Mouse (Mus musculus): ENCODE measurements around the gene Gm13288. TPM values are rescaled to one million over a fixed set of nuclear protein-coding genes. Genes with fewer than 3 reads are reported as not detected.
"Not testable (repeated sequence)": the region's sequence is repeated elsewhere in the genome, so short reads cannot be mapped to it uniquely, and the experiment has no call there.

Gm13288 gene
- polyA plus RNA-seq, 1 experiment = not detected

- H3K27me3 ChIP-seq (ENCODE audit: control insufficient read depth, insufficient read depth, low read length) = no peaks in the 10 kb centered on the region
- no peaks in the 10 kb centered on the region for H3K4me1 ChIP-seq (replicated peaks; ENCODE audit: control insufficient read depth, insufficient read depth, low read length)
- DNase-seq = peak; percentile 17
- TF ChIP-seq POLR2A (IDR thresholded peaks at IDR 0.05; ENCODE audit: control insufficient read depth, extremely low read depth, insufficient read depth, low read length, poor library complexity) (no peak), CTCF (IDR thresholded peaks at IDR 0.05; ENCODE audit: borderline replicate concordance, control insufficient read depth, extremely low read depth, insufficient read depth, low read length, poor library complexity) (no peak)
- no peak overlapping the region for H3K4me3 ChIP-seq (ENCODE audit: control insufficient read depth, insufficient read depth, low read length)
- 29% methylated on average over 4 of the region's 4 CpGs for WGBS
- no peak overlapping the region for H3K27ac ChIP-seq (ENCODE audit: control insufficient read depth, insufficient read depth, low read length)
- H3K36me3 ChIP-seq (ENCODE audit: control insufficient read depth, insufficient read depth, low read length) = no peaks in the 10 kb centered on the region
These were observed 17.7 kb downstream of the Gm13288 start for GRCm38 (mm10) chr4:88822995-88823394.

GRCm38 (mm10) chr4:88827116-88827515 is 21.8 kb downstream of the Gm13288 start, which contains the start of gene Ifna6:
Gene Ifna6 (plus strand): TSS chr4:88827416.
- not testable (repeated sequence) for DNase-seq; H3K4me3 ChIP-seq (ENCODE audit: control insufficient read depth, insufficient read depth, low read length); H3K4me1 ChIP-seq (replicated peaks; ENCODE audit: control insufficient read depth, insufficient read depth, low read length); H3K27me3 ChIP-seq (ENCODE audit: control insufficient read depth, insufficient read depth, low read length); H3K27ac ChIP-seq (ENCODE audit: control insufficient read depth, insufficient read depth, low read length); H3K36me3 ChIP-seq (ENCODE audit: control insufficient read depth, insufficient read depth, low read length)

- no peak overlapping the region for H3K4me3 ChIP-seq (ENCODE audit: control insufficient read depth, insufficient read depth, low read length)
- WGBS = 36% methylated on average over 4 of the region's 4 CpGs
- no peaks in the 10 kb centered on the region for H3K27me3 ChIP-seq (ENCODE audit: control insufficient read depth, insufficient read depth, low read length)
- H3K27ac ChIP-seq (ENCODE audit: control insufficient read depth, insufficient read depth, low read length) = no peak overlapping the region
- TF ChIP-seq CTCF (IDR thresholded peaks at IDR 0.05; ENCODE audit: borderline replicate concordance, control insufficient read depth, extremely low read depth, insufficient read depth, low read length, poor library complexity) (no peak), POLR2A (IDR thresholded peaks at IDR 0.05; ENCODE audit: control insufficient read depth, extremely low read depth, insufficient read depth, low read length, poor library complexity) (no peak)
- no peaks in the 10 kb centered on the region for H3K4me1 ChIP-seq (replicated peaks; ENCODE audit: control insufficient read depth, insufficient read depth, low read length)
- DNase-seq = peak; percentile 54
- no peaks in the 10 kb centered on the region for H3K36me3 ChIP-seq (ENCODE audit: control insufficient read depth, insufficient read depth, low read length)
These were observed 25.2 kb downstream of the Gm13288 start for GRCm38 (mm10) chr4:88830523-88830922.

- not testable (repeated sequence) for H3K4me3 ChIP-seq (ENCODE audit: control insufficient read depth, insufficient read depth, low read length); H3K4me1 ChIP-seq (replicated peaks; ENCODE audit: control insufficient read depth, insufficient read depth, low read length); H3K27me3 ChIP-seq (ENCODE audit: control insufficient read depth, insufficient read depth, low read length); DNase-seq; H3K27ac ChIP-seq (ENCODE audit: control insufficient read depth, insufficient read depth, low read length); H3K36me3 ChIP-seq (ENCODE audit: control insufficient read depth, insufficient read depth, low read length)
- WGBS = 79% methylated on average over 1 of the region's 1 CpGs
These were observed 29.9 kb downstream of the Gm13288 start, which contains the start of gene Ifna5 for GRCm38 (mm10) chr4:88835225-88835624. Gene Ifna5 (plus strand): TSS chr4:88835525.

GRCm38 (mm10) chr4:88838828-88839227 is 33.5 kb downstream of the Gm13288 start:
- 45% methylated on average over 3 of the region's 3 CpGs for WGBS
- H3K27ac ChIP-seq (ENCODE audit: control insufficient read depth, insufficient read depth, low read length) = no peak overlapping the region
- no peaks in the 10 kb centered on the region for H3K36me3 ChIP-seq (ENCODE audit: control insufficient read depth, insufficient read depth, low read length)
- H3K4me3 ChIP-seq (ENCODE audit: control insufficient read depth, insufficient read depth, low read length) = no peak overlapping the region
- no peaks in the 10 kb centered on the region for H3K27me3 ChIP-seq (ENCODE audit: control insufficient read depth, insufficient read depth, low read length)
- TF ChIP-seq POLR2A (IDR thresholded peaks at IDR 0.05; ENCODE audit: control insufficient read depth, extremely low read depth, insufficient read depth, low read length, poor library complexity) = no peak
- no peak for TF ChIP-seq CTCF (IDR thresholded peaks at IDR 0.05; ENCODE audit: borderline replicate concordance, control insufficient read depth, extremely low read depth, insufficient read depth, low read length, poor library complexity)
- H3K4me1 ChIP-seq (replicated peaks; ENCODE audit: control insufficient read depth, insufficient read depth, low read length) = no peaks in the 10 kb centered on the region
- DNase-seq = peak; percentile 11

- Histone ChIP-seq H3K27ac (ENCODE audit: control insufficient read depth, insufficient read depth, low read length) (no peak overlapping the region), H3K27me3 (ENCODE audit: control insufficient read depth, insufficient read depth, low read length) (no peaks in the 10 kb centered on the region), H3K4me1 (replicated peaks; ENCODE audit: control insufficient read depth, insufficient read depth, low read length) (no peaks in the 10 kb centered on the region), H3K36me3 (ENCODE audit: control insufficient read depth, insufficient read depth, low read length) (no peaks in the 10 kb centered on the region), H3K4me3 (ENCODE audit: control insufficient read depth, insufficient read depth, low read length) (no peak overlapping the region)
- TF ChIP-seq CTCF (IDR thresholded peaks at IDR 0.05; ENCODE audit: borderline replicate concordance, control insufficient read depth, extremely low read depth, insufficient read depth, low read length, poor library complexity) (no peak), POLR2A (IDR thresholded peaks at IDR 0.05; ENCODE audit: control insufficient read depth, extremely low read depth, insufficient read depth, low read length, poor library complexity) (no peak)
- 44% methylated on average over 3 of the region's 3 CpGs for whole genome bisulfite sequencing
- no peak for DNase-seq
These were observed 34.7 kb downstream of the Gm13288 start for GRCm38 (mm10) chr4:88840058-88840457.

- H3K27me3 ChIP-seq (ENCODE audit: control insufficient read depth, insufficient read depth, low read length) = no peaks in the 10 kb centered on the region
- no peaks in the 10 kb centered on the region for H3K36me3 ChIP-seq (ENCODE audit: control insufficient read depth, insufficient read depth, low read length)
- 89% methylated on average over 2 of the region's 2 CpGs for WGBS
- TF ChIP-seq CTCF (IDR thresholded peaks at IDR 0.05; ENCODE audit: borderline replicate concordance, control insufficient read depth, extremely low read depth, insufficient read depth, low read length, poor library complexity) (no peak), POLR2A (IDR thresholded peaks at IDR 0.05; ENCODE audit: control insufficient read depth, extremely low read depth, insufficient read depth, low read length, poor library complexity) (no peak)
- no peaks in the 10 kb centered on the region for H3K4me1 ChIP-seq (replicated peaks; ENCODE audit: control insufficient read depth, insufficient read depth, low read length)
- no peak within 1 kb of the TSS for H3K4me3 ChIP-seq (ENCODE audit: control insufficient read depth, insufficient read depth, low read length)
- no peak for DNase-seq
- H3K27ac ChIP-seq (ENCODE audit: control insufficient read depth, insufficient read depth, low read length) = no peak within 1 kb of the TSS
These were observed 36.1 kb downstream of the Gm13288 start, which contains the start of gene Ifna4 for GRCm38 (mm10) chr4:88841438-88841911. Gene Ifna4 (plus strand): TSS chr4:88841861.

All from thymus, adult 2 months (tissue).